Mouse (Mus musculus) myocyte (in vitro differentiated cells): Measurements from ENCODE around the gene Tmem8b. TPM values are rescaled to one million over a fixed set of nuclear protein-coding genes. Genes with fewer than 3 reads are reported as not detected.

ENCODE experiments used
- H3K27me3 ChIP-seq: one replicate; pipeline ENCODE4 v1.6.1; 2011; ENCODE audit not compliant: control insufficient read depth, insufficient read depth, insufficient read length
- H3K36me3 ChIP-seq: one replicate; pipeline ENCODE4 v1.6.1; 2011; ENCODE audit not compliant: control insufficient read depth, insufficient read depth
- H3K4me2 ChIP-seq: one replicate; pipeline ENCODE4 v1.6.1; 2011; ENCODE audit warnings: low read depth, control low read depth
- H3K4me3 ChIP-seq: one replicate; pipeline ENCODE4 v1.5.1; 2011; ENCODE audit warnings: mild to moderate bottlenecking, control low read depth, moderate library complexity
- H3K79me2 ChIP-seq: one replicate; pipeline ENCODE4 v1.6.1; 2011; ENCODE audit not compliant: control insufficient read depth, insufficient read depth
- H3ac ChIP-seq: one replicate; pipeline ENCODE4 v1.6.1; 2011; ENCODE audit not compliant: control insufficient read depth, insufficient read length
- CEBPB ChIP-seq: IDR thresholded peaks from 2 replicates; pipeline ENCODE4 v1.6.1; 2011; ENCODE audit warnings: mild to moderate bottlenecking, moderate library complexity; ENCODE audit not compliant: poor library complexity, insufficient read depth, severe bottlenecking
- E2F4 ChIP-seq: IDR thresholded peaks from one replicate; pipeline ENCODE4 v1.6.1; 2011; ENCODE audit warnings: mild to moderate bottlenecking, control low read depth, moderate library complexity; ENCODE audit not compliant: insufficient read depth
- MAX ChIP-seq: IDR thresholded peaks from one replicate; pipeline ENCODE4 v1.6.1; 2011; ENCODE audit warnings: low read depth, mild to moderate bottlenecking, control low read depth
- MYOD1 ChIP-seq, 3 experiments: IDR thresholded peaks; one replicate each; pipeline ENCODE4 v1.6.1; 2011; ENCODE audit warnings: control low read depth in 2 of 3, low read depth in 2 of 3, mild to moderate bottlenecking in 2 of 3, moderate library complexity in 1 of 3; ENCODE audit not compliant: insufficient read length in 2 of 3, control insufficient read depth in 1 of 3
- MYOG ChIP-seq, 3 experiments: IDR thresholded peaks; one replicate each; pipeline ENCODE4 v1.6.1; 2011; ENCODE audit warnings: control low read depth in 2 of 3, low read depth in 2 of 3, mild to moderate bottlenecking in 2 of 3; ENCODE audit not compliant: insufficient read length in 2 of 3, control insufficient read depth in 1 of 3, insufficient read depth in 1 of 3
- POLR2A ChIP-seq: IDR thresholded peaks from one replicate; pipeline ENCODE4 v1.6.1; 2011; ENCODE audit warnings: low read depth, mild to moderate bottlenecking, control low read depth, moderate library complexity; ENCODE audit not compliant: insufficient read length
- POLR2AphosphoS2 ChIP-seq: IDR thresholded peaks from one replicate; pipeline ENCODE4 v1.6.1; 2011; ENCODE audit warnings: low read depth, control low read depth; ENCODE audit not compliant: insufficient read length
- REST ChIP-seq: IDR thresholded peaks from one replicate; pipeline ENCODE4 v1.6.1; 2011; ENCODE audit warnings: mild to moderate bottlenecking, control low read depth, moderate library complexity; ENCODE audit not compliant: insufficient read depth, insufficient read length
- SRF ChIP-seq: IDR thresholded peaks from one replicate; pipeline ENCODE4 v1.6.1; 2011; ENCODE audit warnings: low read depth; ENCODE audit not compliant: control insufficient read depth, insufficient read length
- TCF12 ChIP-seq: IDR thresholded peaks from one replicate; pipeline ENCODE4 v1.6.1; 2011; ENCODE audit warnings: mild to moderate bottlenecking, control low read depth; ENCODE audit not compliant: poor library complexity, insufficient read depth, severe bottlenecking
- TCF3 ChIP-seq: IDR thresholded peaks from one replicate; pipeline ENCODE4 v1.6.1; 2011; ENCODE audit warnings: low read depth, control low read depth; ENCODE audit not compliant: insufficient read length
- USF1 ChIP-seq: IDR thresholded peaks from one replicate; pipeline ENCODE4 v1.6.1; 2011; ENCODE audit warnings: low read depth, mild to moderate bottlenecking, control low read depth, moderate library complexity
- polyA plus RNA-seq: library from polyadenylated mRNA; unstranded; fragments of >200 nt; fragmentation: generic; extraction: Trizol; gene quantifications from one replicate; pipeline ENCODE4 v1.2.1, GENCODE M21; 2012; ENCODE audit warnings: missing spikeins

The Tmem8b gene
- polyA plus RNA-seq, 1 experiment, result 1.7 TPM

- H3K79me2 ChIP-seq, result no peaks in the 10 kb centered on the region
- H3K36me3 ChIP-seq, result no peaks in the 10 kb centered on the region
- H3K27me3 ChIP-seq, result peaks cover 51% of the 10 kb centered on the region
- TF ChIP-seq POLR2AphosphoS2, result no peak
- no peak for TF ChIP-seq TCF3
- no peak for TF ChIP-seq POLR2A
- TF ChIP-seq MYOD1 (IDR thresholded peaks at IDR 0.05; ENCODE audit: control insufficient read depth in 1 of 3, insufficient read length in 2 of 3, low read depth in 2 of 3), result no peak
- no peak for TF ChIP-seq SRF
- TF ChIP-seq REST, result no peak
- no peak for TF ChIP-seq USF1
- TF ChIP-seq E2F4, result no peak
- no peak for TF ChIP-seq MYOG (IDR thresholded peaks at IDR 0.05; ENCODE audit: control insufficient read depth in 1 of 3, insufficient read depth in 1 of 3, insufficient read length in 2 of 3, low read depth in 2 of 3)
- no peak for TF ChIP-seq TCF12
- no peak for TF ChIP-seq CEBPB
- no peak for TF ChIP-seq MAX
- no peak overlapping the region for H3K4me3 ChIP-seq
- H3K4me2 ChIP-seq, result no peak overlapping the region
- H3ac ChIP-seq, result no peak overlapping the region
Observed at GRCm38 (mm10) chr4:43690021-43690420, 21.2 kb downstream of the Tmem8b start.

DNA sequence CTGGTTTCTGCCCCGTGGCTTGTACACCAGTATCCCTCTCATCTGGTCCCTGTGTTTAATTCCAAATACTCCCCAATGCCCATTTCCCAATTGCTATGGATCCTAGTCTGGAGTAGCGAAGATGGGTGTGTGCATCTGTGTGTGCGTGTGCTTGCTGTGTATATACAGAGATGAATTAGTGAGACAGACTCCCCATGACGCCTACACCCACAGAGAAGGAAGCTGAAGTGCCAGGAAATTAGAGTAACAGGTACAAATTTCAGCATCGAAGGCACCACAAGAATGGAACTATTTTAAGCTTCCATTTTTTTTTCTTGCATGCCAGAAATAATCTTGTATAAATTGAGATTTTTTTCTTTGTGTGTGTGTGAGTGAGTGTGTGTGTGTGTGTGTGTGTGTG lies 22.3 kb downstream of the Tmem8b start:
- Histone ChIP-seq H3K27me3 (peaks cover 41% of the 10 kb centered on the region), H3K4me2 (no peak overlapping the region), H3K4me3 (no peak overlapping the region), H3K36me3 (no peaks in the 10 kb centered on the region), H3K79me2 (no peaks in the 10 kb centered on the region), H3ac (no peak overlapping the region)
- TF ChIP-seq MYOG (IDR thresholded peaks at IDR 0.05; ENCODE audit: control insufficient read depth in 1 of 3, insufficient read depth in 1 of 3, insufficient read length in 2 of 3, low read depth in 2 of 3) (no peak), TCF3 (no peak), POLR2A (no peak), MYOD1 (IDR thresholded peaks at IDR 0.05; ENCODE audit: control insufficient read depth in 1 of 3, insufficient read length in 2 of 3, low read depth in 2 of 3) (no peak), TCF12 (no peak), POLR2AphosphoS2 (no peak), REST (no peak), CEBPB (no peak), E2F4 (no peak), SRF (no peak), USF1 (no peak), MAX (no peak)

GRCm38 (mm10) chr4:43693806-43694241 lies 25.1 kb downstream of the Tmem8b start:
- Histone ChIP-seq H3K4me3 (no peak overlapping the region), H3K79me2 (no peaks in the 10 kb centered on the region), H3ac (no peak overlapping the region), H3K27me3 (peaks cover 18% of the 10 kb centered on the region), H3K4me2 (no peak overlapping the region), H3K36me3 (no peaks in the 10 kb centered on the region)
- TF ChIP-seq CEBPB (no peak), USF1 (peak; percentile 83)

DNA sequence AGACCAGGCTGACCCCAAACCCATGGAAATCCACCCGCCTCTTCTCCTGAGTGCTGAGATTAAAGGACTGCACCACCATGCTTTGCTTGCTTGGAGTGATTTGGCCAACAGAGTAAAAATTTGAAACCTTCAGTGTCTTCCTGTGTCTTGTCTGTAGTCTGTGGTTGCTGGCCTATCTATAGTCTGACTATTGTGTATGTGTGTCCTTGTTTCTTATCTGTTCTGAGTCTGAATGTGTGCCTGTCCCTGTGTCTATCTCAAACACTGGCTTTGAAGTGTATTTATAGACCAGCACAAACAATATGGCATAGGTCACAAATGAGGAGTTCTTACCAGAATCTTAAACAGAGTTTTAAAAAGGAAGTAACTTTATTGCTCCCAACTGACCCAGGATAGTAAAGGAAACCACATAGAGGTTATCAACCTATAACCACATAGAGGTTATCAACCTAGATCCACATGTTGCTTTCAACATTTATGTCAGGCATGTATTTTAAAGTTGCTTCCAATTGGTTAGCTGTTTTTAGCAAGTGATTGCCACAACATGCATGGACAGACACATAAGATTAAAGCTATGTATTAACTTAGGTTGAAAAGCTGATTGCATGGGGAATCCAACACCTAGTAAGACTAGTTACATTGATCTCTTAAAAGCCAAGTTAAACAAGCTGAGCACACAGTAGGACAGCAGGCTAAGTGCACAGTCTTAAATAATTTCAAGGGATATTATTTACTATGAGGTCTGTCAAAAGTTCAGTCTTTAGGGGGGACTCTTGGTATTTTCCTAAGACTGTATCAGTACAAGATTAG lies 25.9 kb downstream of the Tmem8b start:
- no peaks in the 10 kb centered on the region for H3K79me2 ChIP-seq
- no peak for TF ChIP-seq CEBPB
- no peak for TF ChIP-seq USF1
- no peak for TF ChIP-seq E2F4
- no peak for TF ChIP-seq POLR2AphosphoS2
- TF ChIP-seq MAX, result no peak
- no peak for TF ChIP-seq MYOG (IDR thresholded peaks at IDR 0.05; ENCODE audit: control insufficient read depth in 1 of 3, insufficient read depth in 1 of 3, insufficient read length in 2 of 3, low read depth in 2 of 3)
- TF ChIP-seq TCF12, result no peak
- no peak for TF ChIP-seq SRF
- no peak for TF ChIP-seq POLR2A
- TF ChIP-seq MYOD1 (IDR thresholded peaks at IDR 0.05; ENCODE audit: control insufficient read depth in 1 of 3, insufficient read length in 2 of 3, low read depth in 2 of 3), result no peak
- TF ChIP-seq TCF3, result no peak
- TF ChIP-seq REST, result no peak
- no peak overlapping the region for H3ac ChIP-seq
- no peak overlapping the region for H3K4me3 ChIP-seq
- H3K36me3 ChIP-seq, result no peaks in the 10 kb centered on the region
- H3K4me2 ChIP-seq, result no peak overlapping the region
- peaks cover 12% of the 10 kb centered on the region for H3K27me3 ChIP-seq

DNA sequence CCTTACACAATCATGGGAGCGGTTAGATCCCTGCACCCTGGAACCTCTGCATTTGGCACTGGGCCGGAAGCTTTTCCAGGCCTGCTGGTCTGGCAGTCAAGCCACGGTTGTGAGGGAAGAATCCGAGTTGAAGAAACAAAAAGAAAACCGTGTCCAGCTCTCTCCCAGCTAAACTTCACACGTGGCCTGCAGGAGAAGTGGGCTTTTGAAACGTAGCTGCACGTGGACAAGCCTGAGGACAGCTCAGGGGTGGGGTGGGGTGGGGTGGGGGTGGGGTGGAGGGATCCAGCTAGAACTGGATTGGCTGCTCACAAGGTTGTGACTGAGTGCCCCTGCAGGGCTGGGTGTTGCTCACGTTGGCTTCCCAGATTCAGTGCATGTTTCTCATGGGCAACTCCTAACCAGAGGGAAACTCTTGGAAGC lies 26.5 kb downstream of the Tmem8b start:
- Histone ChIP-seq H3ac (no peak overlapping the region), H3K36me3 (no peaks in the 10 kb centered on the region), H3K4me2 (no peak overlapping the region), H3K79me2 (no peaks in the 10 kb centered on the region), H3K27me3 (peaks cover 6% of the 10 kb centered on the region), H3K4me3 (no peak overlapping the region)
- no peak for TF ChIP-seq CEBPB
